Mouse (Mus musculus) kidney, adult 11 months (tissue): ENCODE results near the gene Rab33b.
"Not testable (repeated sequence)": the region's sequence is repeated elsewhere in the genome, so short reads cannot be mapped to it uniquely, and the experiment has no call there.

ENCODE experiments used
- DNase-seq: peaks from one replicate; pipeline ENCODE4 v3.0.0; 2022

Rab33b gene

GRCm38 (mm10) chr3:51483741-51484359 lies at the start of gene Rab33b:
Gene Rab33b (plus strand): TSS chr3:51483920.
- peak; percentile 97 for DNase-seq

GRCm38 (mm10) chr3:51434364-51434763 lies 49.4 kb upstream of the Rab33b start:
- not testable (repeated sequence) for DNase-seq

DNA sequence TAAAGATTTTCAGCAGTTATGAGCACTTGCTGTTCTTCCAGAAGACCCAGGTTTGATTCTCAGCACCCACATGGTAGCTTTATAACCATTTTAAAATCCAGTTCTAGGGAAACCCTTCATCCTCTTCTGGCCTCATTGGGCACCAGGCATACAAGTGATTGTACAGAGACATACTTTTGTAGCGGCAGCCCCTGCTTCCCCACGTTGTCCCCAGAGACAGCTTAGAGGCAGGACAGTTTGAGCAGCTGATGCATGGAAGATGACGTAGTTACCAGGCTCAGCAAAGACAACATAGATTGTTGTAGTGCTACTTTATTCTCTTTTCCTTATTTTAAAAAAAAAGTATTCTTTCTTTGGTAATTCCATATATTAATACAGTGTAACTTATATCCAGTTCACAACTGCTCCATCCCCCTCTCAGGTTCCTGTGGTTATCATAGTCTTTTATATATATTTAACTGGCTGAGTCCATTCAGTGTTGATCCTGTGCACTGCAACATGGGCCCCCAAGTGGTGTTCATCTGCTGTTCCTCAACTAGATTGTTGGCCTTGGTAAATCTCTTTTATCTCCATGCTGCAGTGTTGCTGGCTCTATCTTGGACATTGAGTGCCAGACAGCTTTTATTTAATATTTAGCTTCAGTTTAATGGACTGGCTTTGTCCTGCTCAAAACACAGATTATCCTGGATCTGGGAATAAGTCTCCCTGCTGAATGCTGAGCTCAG lies 48.7 kb upstream of the Rab33b start:
- no peak for DNase-seq

DNA sequence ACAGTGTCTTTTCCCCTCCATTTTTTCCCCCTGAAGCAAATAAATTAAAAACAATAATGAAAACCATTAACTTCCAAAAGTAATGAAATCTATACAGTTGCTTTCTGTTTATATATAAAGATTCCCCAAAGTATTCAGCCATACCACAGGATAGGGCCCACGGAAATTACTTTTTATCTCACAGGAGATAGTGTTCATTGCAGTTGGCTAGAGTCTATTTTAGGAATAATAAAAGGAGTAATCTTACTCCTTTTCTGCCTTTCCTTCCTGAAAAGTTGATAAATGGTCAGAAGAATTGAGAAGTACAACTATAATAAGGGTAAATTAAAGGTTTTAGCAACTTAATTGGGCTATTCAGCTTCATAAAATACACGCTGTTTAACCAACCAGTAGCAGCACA lies 15.2 kb upstream of the Rab33b start:
- no peak for DNase-seq

- DNase-seq, result no peak
Measured at GRCm38 (mm10) chr3:51475706-51476105, 8.0 kb upstream of the Rab33b start.

GRCm38 (mm10) chr3:51479893-51480292 lies 3.8 kb upstream of the Rab33b start:
- no peak for DNase-seq

DNA sequence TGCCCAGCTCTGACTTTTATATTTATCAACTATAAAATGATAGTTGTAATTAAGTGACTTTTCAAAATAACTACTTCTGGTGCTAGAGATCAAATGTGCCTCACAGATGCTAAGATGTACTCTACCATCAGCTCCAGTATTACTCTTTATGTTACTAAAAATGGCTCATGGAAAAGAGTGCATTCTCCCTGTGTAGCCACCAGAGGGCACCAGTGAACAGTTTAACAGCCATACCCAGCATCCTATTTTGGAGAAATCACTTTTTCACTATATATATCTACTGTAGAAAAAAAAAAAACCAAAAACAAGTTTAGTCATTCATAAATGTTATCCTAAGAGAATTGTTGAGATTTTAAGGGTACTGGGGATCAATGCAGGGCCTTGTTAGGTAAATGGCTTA lies 2.7 kb upstream of the Rab33b start:
- peak; percentile 10 for DNase-seq

DNA sequence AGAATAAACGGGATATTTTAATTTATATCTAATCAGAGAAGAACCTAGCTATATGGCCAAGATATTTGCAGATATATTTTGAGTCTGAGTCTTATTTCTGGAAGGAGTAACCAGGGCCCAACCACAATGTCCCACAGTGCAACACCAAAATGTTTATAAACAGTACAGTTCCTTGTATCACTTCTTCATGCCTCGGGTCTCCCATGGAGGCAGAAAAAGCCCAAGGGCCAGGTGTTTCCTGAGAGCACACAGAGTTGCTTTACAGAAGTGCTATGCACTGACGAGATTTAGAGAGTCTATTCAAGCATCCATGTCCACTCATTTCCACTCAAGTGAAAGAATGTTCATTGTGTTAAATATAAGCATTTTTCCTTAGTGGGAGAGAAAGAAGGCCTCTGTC lies 1.8 kb upstream of the Rab33b start:
- DNase-seq, result no peak

DNA sequence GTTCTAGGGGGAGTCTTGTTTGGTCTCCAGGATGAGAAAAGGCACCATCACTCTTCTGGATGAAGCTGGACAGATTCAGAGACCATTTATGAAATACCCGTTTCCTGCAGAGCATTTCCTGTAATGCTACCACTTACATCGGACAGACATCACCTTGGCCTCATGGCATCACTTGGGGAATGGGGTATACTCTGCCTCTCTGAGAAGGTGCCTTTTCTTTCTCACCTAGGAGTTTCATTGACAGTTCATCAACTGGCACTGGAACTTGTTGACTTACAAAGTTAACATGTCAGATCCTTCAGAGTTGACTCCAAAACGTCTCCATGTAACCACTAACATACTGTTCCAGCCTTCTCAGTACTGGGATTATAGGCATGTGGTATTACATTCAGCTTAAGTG lies 939 bp upstream of the Rab33b start:
- no peak for DNase-seq

DNA sequence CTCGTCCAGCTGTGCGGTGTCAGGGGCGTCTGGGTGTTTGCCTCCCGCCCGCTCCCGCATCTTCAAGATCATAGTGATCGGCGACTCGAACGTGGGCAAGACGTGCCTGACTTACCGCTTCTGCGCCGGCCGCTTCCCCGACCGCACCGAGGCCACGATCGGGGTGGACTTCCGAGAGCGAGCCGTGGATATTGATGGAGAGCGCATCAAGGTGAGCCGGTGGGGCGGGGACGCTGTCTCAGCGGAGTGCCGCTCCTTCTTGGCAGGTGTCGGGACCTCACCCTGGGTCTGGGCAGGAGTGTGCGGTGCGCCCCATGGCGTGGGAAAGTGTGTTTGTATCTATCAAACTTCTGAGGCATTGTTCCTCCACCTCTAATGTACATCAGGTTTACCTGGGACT lies 650 bp downstream of the Rab33b start:
- no peak for DNase-seq

- DNase-seq, result no peak
Measured at GRCm38 (mm10) chr3:51485347-51485746, 1.6 kb downstream of the Rab33b start.

- peak; percentile 6 for DNase-seq
Measured at GRCm38 (mm10) chr3:51486491-51487195, 2.9 kb downstream of the Rab33b start.

GRCm38 (mm10) chr3:51490088-51490753 lies 6.5 kb downstream of the Rab33b start:
- DNase-seq, result no peak

DNA sequence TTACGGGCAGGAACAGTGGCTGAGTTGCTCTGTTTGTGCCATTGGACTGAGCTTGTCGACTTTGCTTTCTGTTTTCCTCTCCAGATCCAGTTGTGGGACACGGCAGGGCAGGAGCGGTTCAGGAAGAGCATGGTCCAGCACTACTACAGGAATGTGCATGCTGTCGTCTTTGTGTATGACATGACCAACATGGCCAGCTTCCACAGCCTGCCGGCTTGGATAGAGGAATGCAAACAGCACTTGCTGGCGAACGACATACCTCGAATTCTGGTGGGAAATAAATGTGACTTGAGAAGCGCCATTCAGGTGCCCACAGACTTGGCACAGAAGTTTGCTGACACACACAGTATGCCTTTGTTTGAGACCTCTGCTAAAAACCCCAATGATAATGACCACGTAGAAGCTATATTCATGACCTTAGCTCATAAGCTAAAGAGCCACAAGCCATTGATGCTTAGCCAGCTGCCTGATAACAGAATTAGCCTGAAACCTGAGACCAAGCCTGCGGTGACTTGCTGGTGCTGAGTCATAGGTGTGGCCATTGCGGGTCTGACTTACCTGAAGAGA lies 9.6 kb downstream of the Rab33b start:
- no peak for DNase-seq

- DNase-seq, result no peak
Measured at GRCm38 (mm10) chr3:51494466-51494865, 10.7 kb downstream of the Rab33b start.

GRCm38 (mm10) chr3:51495646-51496045 lies 11.9 kb downstream of the Rab33b start:
- DNase-seq, result no peak

DNA sequence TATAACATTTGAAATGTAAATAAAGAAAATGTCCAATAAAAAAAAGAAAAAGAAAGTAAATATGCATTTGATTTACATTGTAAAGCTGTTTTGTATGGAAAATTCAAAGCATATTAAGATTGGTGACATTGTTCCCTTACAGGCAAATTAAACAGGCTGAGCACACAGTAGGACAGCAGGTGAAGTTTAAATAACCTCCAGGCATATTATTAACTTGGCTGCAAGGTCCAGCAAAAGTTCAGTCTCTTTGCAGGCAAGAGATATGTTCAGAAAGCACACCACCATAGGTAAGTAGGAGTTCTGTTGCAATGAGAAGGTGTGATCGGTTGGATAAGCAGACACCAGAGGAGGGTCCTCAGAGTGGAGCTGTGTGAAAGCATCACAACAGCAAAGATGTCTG lies 14.3 kb downstream of the Rab33b start:
- DNase-seq, result no peak

- no peak for DNase-seq
Measured at GRCm38 (mm10) chr3:51498659-51499058, 14.9 kb downstream of the Rab33b start.

- DNase-seq, result no peak
Measured at GRCm38 (mm10) chr3:51499876-51500275, 16.2 kb downstream of the Rab33b start.

- no peak for DNase-seq
Measured at GRCm38 (mm10) chr3:51504385-51504952, 20.7 kb downstream of the Rab33b start.

GRCm38 (mm10) chr3:51505465-51505864 lies 21.7 kb downstream of the Rab33b start:
- DNase-seq, result peak; percentile 18

- peak; percentile 49 for DNase-seq
Measured at GRCm38 (mm10) chr3:51510903-51511302, 27.2 kb downstream of the Rab33b start.

- no peak for DNase-seq
Measured at GRCm38 (mm10) chr3:51511983-51512382, 28.3 kb downstream of the Rab33b start.
